Mouse (Mus musculus): ENCODE measurements around the gene Ace. TPM values are rescaled to one million over a fixed set of nuclear protein-coding genes. Genes with fewer than 3 reads are reported as not detected.

The Ace gene
- 10 to 100 TPM in 1 of 2 experiments, 1 to 10 TPM in 1; 7.5 to 10.6 TPM for total RNA-seq (2021)

- intact Hi-C loops (cut with DNase I): no loop called here
- peak in 1 of 2 experiments; percentile 64 for DNase-seq (ENCODE audit: extremely low spot score in 1 of 2, low spot score in 2 of 2)
Observed at GRCm38 (mm10) chr11:105967741-105968574, at the start of gene Ace. TSS of gene Ace (plus strand) at chr11:105967945.

DNA sequence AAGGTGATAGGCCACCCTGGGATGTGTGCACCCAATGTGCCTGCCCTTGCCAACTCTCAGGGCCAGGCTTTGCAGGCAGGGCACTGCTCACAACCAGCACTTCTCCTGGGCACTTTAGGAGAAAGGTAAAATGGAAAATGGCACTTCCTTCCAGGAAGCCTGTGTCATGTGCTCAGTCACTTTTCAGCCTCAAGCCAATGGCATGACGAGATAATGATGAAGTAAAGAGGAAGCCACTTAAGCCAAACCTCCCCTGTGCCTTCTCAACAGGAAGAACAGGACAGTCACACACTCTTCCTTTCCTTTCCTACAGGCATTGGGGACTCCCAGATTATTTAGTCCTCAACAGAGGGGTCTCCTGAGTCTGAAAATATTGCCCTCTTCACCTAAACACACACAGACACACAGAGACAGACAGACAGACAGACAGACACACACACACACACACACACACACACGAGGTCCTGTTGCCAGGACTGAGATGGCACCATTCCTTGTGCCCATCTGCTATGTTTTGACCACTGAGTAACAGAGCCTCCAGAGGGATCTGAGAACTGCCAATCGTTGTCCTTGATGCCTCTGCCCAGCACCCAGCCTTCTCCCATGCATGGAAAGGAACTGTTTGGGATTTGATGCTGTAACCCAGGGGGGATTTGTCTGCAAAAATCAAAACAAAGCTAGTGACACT lies 47.5 kb upstream of the Ace start:
- intact Hi-C loops (cut with DNase I): no loop called here
- no peak for DNase-seq (ENCODE audit: extremely low spot score in 1 of 2, low spot score in 2 of 2)

DNA sequence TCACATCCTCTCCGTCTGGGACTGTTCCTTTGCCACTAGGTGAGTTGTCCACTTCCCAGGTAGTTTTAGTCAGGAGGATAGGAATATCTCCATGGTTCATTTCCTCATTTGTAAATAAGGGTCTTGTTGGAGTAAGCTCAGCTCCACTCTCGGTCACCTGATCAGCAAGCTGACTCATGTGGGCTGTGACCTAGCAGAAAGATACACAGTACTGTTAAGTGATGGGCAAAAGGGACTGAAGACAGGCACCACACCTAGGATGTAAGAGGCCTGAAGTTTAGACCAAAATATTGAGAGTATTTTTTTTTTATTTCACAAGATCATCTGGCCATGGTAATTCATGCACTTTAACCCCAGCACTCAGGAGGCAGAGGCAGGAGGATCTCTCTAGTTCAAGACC lies 46.9 kb upstream of the Ace start:
- DNase-seq (ENCODE audit: extremely low spot score in 1 of 2, low spot score in 2 of 2): no peak
- intact Hi-C loops (cut with DNase I): no loop called here

DNA sequence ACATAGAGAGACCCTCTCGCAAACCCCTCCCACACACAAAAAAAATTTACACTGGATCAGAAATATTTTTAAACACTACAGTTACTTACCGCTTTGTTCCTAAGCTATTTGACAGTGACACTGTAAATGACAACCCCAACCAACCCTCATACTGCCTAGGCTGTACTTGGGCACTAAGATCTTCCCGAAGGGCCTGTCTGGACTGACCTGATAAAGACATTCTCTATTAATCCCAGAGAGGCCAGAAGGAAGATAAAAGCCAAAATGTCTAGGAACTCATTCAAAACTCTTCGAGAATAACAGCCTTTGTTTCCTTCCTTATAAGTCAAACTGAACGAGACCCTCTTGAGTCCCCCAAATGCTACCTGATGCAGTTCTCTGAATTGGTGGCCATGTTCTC lies 46.5 kb upstream of the Ace start:
- intact Hi-C loops (cut with DNase I): no loop called here
- DNase-seq (ENCODE audit: extremely low spot score in 1 of 2, low spot score in 2 of 2): no peak

DNA sequence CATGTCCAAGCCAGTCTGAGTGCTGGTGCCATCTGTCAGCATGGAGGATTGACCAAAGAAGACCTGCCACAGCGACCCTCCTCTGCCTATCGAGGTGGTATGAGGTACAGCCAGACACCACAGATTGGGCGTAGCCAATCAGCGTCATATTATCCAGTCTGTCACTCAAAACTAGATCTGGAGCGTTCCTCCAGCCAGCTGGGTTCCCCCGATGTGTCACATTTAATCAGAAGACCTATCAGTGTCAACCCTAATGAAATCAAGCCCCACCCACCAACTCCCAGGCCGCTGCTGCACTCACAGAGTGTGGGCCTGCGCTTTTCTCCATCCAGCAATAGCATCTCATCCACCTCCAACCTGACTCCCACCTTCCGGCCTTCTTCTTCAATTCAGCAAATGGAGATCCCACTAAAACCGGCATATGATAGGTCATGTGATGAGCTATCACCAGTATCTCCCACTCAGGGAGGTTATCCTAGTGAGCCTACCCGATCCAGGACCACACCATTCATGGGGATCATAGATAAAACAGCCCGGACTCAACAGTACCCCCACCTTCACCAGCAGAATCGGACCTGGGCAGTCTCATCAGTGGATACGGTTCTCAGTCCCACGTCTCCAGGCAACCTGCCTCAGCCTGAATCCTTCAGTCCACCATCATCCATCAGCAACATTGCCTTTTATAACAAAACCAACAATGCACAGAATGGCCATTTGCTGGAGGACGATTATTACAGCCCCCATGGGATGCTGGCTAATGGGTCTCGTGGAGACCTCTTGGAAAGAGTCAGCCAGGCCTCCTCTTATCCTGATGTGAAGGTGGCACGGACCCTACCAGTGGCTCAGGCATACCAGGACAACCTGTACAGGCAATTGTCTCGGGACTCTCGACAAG lies 44.7 kb upstream of the Ace start:
- DNase-seq (ENCODE audit: extremely low spot score in 1 of 2, low spot score in 2 of 2): no peak
- intact Hi-C loops (cut with DNase I): no loop called here

DNA sequence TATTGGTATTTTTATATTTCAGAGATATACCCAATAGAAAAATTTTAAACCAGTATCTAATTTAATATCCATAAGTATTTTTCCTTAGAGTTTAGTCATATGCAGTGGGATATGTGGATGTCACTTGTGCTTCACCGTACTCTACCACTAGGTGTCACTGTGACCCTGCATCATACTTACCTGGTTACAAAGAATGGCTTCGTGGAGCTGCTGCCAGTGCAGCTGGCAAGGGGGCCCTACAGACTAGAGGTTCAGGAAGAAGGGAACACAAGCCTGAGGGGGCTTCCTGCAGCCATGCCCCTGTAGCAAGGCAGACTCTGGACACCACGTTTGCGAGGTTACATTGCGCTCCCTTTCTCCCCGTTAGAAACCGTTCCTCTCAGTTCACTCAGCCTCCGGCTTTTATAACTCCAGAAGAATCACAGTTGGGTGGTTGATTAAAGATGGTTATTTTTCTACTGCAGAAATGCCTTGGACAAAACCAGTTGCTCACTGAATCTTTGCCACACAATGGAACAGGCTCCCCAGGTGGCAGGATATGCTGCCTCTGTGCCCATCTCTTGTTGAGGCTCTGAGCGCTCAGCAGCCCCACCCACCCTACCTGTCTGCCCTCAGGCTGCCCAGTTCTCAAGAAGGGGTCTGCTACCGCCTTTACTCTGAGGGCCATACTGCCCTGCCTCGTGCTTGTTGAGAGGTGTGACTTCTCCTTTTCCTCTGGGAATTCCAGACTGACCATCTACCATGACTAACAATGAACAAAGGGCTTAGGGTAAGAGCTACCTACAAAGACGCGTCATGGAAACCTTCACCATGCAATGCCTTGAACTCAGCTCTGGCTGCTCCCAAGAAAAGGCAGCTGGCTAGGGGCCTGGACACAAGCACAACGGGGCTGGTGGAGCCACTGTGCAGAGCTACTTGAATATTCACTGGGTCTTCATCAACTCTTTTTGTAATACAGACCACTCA lies 40.4 kb upstream of the Ace start:
- intact Hi-C loops (cut with DNase I): loop anchor here (5.0 kb wide), 1 partner anchor 100 kb away; no protein-coding TSS in a partner anchor
- peak; percentile 68 to 71 for DNase-seq (ENCODE audit: extremely low spot score in 1 of 2, low spot score in 2 of 2)

GRCm38 (mm10) chr11:105928171-105928570 lies 39.6 kb upstream of the Ace start:
- no peak for DNase-seq (ENCODE audit: extremely low spot score in 1 of 2, low spot score in 2 of 2)
- intact Hi-C loops (cut with DNase I): loop anchor here (5.0 kb wide), 1 partner anchor 99 kb away; no protein-coding TSS in a partner anchor

- intact Hi-C loops (cut with DNase I): no loop called here
- no peak for DNase-seq (ENCODE audit: extremely low spot score in 1 of 2, low spot score in 2 of 2)
Observed at GRCm38 (mm10) chr11:105931380-105931779, 36.4 kb upstream of the Ace start.

DNA sequence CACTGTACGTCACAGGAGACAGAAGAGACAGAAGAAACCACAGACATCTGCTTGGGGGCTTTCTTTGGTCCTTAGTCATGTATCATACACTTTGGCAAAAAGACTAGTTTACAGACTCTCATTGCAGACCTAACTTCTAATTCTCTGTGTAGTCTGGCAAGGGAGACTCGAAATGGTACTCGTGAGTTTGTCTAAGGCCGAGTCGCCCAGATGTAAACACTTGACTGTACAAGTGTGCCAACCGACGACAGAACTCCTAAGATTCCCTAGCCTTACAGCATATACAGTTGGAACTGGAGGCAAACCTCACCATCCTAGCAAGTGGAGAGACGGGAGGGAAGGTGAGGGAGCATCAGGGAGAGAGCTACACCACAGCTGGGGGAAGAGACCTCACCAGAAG lies 34.0 kb upstream of the Ace start:
- DNase-seq (ENCODE audit: extremely low spot score in 1 of 2, low spot score in 2 of 2): no peak
- intact Hi-C loops (cut with DNase I): no loop called here

- intact Hi-C loops (cut with DNase I): no loop called here
- no peak for DNase-seq (ENCODE audit: extremely low spot score in 1 of 2, low spot score in 2 of 2)
Observed at GRCm38 (mm10) chr11:105934303-105934711, 33.4 kb upstream of the Ace start.

- no peak for DNase-seq (ENCODE audit: extremely low spot score in 1 of 2, low spot score in 2 of 2)
- intact Hi-C loops (cut with DNase I): no loop called here
Observed at GRCm38 (mm10) chr11:105934816-105935215, 32.9 kb upstream of the Ace start.

DNA sequence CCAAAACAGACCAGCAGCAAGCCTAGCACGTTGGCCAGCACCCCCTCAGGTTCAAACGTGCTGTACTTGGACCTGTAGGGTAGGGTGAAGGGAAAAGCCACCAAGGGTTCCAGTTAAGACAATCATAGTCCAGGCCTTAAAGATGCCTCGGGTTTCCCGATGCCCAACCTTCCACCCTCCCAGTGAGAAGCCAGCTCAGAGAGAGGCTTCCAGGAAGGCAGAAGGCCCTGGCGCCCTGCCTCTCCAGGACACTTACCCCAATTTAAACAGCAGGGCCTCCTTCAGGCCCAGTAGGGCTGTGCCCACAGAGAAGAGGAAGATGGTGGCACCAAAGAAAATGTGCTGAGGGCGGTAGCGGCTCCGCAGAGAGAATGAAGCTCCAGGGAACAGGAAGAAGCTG lies 32.2 kb upstream of the Ace start:
- DNase-seq (ENCODE audit: extremely low spot score in 1 of 2, low spot score in 2 of 2): no peak
- intact Hi-C loops (cut with DNase I): no loop called here

- intact Hi-C loops (cut with DNase I): no loop called here
- DNase-seq (ENCODE audit: extremely low spot score in 1 of 2, low spot score in 2 of 2): peak; percentile 62 to 68
Observed at GRCm38 (mm10) chr11:105936200-105936599, 31.5 kb upstream of the Ace start.

DNA sequence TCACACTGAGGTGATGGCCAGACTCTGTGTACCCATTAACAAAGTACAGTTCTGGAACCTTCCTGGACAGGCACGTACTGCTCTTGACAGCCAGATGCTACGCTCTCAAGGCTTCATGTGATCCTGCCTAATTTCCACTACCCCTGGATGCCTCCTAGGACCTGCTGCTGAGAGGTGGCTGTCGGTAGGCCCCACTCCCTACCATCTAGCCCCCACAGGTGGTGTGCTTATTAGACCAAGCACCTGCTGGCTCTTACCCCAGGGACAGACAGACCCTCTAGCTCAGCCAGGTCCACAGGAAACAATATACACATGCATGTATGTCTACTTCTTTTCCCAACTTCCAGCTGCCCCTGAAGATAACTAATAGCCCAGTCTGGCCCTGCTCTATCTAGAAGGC lies 30.8 kb upstream of the Ace start:
- intact Hi-C loops (cut with DNase I): no loop called here
- DNase-seq (ENCODE audit: extremely low spot score in 1 of 2, low spot score in 2 of 2): no peak

GRCm38 (mm10) chr11:105938771-105939170 lies 29.0 kb upstream of the Ace start:
- no peak for DNase-seq (ENCODE audit: extremely low spot score in 1 of 2, low spot score in 2 of 2)
- intact Hi-C loops (cut with DNase I): no loop called here

DNA sequence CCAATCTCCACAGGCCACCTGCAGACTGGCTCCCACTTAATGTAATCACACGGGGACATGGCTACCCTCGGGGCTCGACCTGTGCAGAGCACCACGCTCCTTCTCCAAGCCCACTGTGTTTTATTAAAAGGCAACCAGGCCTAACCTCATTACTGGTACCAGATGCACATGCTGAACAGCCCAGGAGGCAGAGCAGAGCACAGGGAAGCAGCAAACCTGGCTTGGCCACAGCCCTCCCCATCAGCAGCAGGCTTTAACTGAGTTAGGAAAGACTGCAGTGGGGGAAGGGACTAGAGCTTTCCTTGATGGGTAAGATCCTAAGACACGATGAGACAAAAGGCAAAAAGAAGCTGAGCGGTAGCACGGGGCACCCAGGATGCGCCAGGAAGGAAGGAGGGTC lies 25.8 kb upstream of the Ace start:
- intact Hi-C loops (cut with DNase I): loop anchor here (2.0 kb wide), 1 partner anchor 79 kb away; no protein-coding TSS in a partner anchor

GRCm38 (mm10) chr11:105943133-105944102 lies 24.3 kb upstream of the Ace start:
- intact Hi-C loops (cut with DNase I): loop anchor here (2.0 kb wide), 1 partner anchor 77 kb away; no protein-coding TSS in a partner anchor
- peak in 1 of 2 experiments; percentile 53 for DNase-seq (ENCODE audit: extremely low spot score in 1 of 2, low spot score in 2 of 2)

More for the DNA sequence above, 25.8 kb upstream of the Ace start:
- no peak for DNase-seq (ENCODE audit: extremely low spot score in 1 of 2, low spot score in 2 of 2)

All from left cerebral cortex, postnatal 10 days (tissue).